Mouse (Mus musculus) erythroblast, embryonic 14.5 days (primary cell): ENCODE data around the gene Bdh1.

Source experiments
- GATA1 ChIP-seq: IDR thresholded peaks from 2 replicates; pipeline ENCODE4 v1.6.1; 2012; ENCODE audit warnings: low read length, inconsistent platforms, mixed read lengths
- TAL1 ChIP-seq: IDR thresholded peaks from 3 replicates; pipeline ENCODE4 v1.6.1; 2012; ENCODE audit warnings: low read length, inconsistent platforms, mixed read lengths

DNA sequence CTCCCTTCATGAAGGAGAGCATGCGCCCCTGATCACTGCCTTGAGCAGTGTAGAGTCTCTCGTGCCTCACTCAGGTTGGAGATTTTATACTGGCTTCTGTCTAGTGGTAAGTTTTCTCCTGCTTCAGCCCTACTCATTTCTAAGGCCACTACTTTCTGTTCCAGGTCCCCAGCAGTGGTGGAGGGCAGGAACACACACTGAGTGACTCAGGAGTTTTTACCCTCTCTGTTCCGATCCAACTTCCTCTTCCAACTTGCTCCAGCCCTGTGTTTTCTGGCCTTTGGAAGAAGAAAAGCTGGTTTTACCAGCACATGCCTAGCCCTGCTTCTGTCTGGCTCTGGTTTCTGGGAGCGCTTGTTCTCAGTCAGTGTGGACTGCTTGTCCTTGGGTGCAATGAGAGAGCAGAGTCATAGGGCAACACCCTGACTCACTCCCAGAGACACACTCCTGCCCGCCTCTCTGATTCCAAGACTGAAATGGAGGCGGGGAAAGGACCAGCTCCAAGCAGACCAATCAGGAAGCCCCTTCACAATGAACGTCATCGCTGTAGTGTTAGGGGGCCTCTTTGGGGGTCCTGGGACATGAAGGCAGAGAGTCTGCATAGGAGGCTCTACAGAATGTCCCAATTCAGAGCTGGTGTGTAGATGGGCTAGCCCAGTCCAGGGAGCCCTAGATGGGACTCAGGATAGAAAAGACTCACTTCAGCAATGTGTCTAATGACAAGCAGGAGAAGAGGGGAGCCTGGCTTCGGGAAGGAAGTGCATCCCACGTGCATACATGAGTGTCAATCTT lies 84.8 kb downstream of the Bdh1 start:
- TF ChIP-seq TAL1 (no peak), GATA1 (no peak)
